Mouse (Mus musculus) c-Kit-negative CD71-positive TER-119-positive erythroid progenitor cells, embryonic 14.5 days (primary cell): Measurements from ENCODE around the gene Usp19.

Source experiments
- DNase-seq: peaks from one replicate; pipeline ENCODE4 v3.0.0-alpha.2; 2013; ENCODE audit warnings: low read depth, low spot score

Usp19 gene

DNA sequence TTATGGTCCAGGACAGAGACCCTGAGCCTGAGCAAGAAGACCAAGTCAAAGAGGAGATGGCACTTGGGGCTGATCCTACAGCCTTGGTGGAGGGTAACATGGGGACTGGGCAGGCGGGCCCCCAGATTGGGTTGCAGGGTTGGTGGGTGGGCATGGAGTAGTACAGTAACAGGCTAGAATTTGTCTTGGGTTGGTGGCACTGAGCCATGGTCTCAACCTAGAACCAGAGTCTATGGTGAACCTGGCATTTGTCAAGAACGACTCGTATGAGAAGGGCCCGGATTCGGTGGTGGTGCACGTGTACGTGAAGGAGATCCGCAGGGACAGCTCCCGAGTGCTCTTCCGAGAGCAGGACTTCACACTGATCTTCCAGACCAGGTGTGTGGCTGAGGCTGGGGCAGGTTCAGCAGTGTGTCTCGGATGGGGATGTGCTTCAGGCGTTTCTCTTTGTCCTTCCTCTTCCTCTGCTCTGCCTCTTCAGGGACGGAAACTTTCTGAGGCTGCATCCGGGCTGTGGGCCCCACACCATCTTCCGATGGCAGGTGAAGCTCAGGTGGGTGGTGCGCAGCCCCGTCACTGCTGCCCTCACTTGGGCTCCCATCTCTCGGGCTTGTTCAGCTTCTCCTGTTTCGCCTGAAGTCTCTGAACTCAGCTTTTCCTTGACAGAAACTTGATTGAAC lies 3.9 kb downstream of the Usp19 start:
- no peak for DNase-seq

GRCm38 (mm10) chr9:108494905-108495304 lies 4.5 kb downstream of the Usp19 start:
- DNase-seq: no peak

DNA sequence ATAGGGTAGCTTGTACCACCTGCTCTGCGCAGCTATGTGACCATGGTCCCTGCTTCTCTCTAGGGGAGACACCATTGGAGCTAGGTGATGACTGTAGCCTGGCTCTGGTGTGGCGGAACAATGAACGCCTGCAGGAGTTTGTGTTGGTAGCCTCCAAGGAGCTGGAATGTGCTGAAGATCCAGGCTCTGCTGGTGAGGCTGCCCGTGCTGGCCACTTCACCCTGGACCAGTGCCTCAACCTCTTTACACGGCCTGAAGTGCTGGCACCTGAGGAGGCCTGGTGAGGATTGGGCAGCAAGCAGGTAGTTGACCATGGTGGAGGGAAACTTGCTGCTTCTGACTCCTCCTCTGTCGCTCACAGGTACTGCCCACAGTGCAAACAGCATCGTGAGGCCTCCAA lies 8.8 kb downstream of the Usp19 start:
- DNase-seq: no peak

DNA sequence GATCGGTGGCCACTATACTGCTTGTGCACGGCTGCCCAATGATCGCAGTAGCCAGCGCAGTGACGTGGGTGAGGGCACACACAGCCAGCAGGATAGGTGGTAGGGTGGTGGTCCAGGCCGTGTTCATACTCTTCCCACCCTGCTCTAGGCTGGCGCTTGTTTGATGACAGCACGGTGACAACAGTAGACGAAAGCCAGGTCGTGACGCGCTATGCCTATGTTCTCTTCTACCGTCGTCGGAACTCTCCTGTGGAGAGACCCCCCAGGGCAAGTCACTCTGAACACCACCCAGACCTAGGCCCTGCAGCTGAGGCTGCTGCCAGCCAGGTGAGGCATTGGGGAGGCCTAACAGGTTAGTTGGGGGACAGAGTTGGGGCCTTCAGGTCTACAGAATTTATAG lies 9.5 kb downstream of the Usp19 start:
- DNase-seq: no peak

GRCm38 (mm10) chr9:108506901-108507300 lies 16.5 kb downstream of the Usp19 start:
- no peak for DNase-seq

DNA sequence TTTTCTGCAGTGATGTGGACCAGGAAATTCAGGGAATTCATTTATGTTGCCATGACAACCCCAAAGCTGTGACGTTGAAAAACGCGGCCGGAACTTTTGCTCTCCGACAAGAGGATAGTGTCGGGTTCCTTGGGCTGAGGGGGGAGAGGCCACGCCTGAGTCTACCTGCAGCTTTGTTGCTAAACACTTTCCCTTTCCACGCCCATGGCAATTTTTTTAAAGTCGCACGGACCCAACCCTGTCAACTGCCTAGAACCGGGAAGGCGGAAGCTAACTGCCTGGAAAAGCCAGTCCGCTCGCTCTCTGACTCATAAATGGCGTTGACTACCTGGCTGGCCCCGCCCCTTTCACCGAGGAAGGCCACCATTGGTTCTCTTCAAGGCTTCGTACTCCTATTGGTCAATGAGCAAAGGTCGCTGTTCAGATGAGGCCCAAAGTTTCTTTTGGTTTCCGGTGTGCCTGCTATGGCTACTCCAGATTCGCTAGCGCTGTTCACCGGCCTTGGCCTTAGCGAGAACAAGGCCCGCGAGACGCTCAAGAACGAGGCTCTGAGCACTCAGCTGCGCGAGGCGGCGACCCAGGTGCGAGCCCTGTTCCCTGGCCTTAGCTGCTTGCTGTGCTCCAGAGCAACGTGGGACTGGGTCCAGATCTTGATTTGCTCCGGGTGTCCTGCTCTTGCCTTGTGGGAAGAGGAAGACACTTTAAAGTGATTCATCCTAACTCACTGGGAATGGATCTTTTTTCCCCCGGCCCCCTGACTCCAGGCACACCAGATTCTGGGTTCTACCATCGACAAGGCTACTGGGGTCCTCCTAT lies 17.4 kb downstream of the Usp19 start, which contains the start of gene Qars:
TSS of gene Qars (plus strand) at position 88 of the 816 bp plus-strand sequence.
- peak; percentile 94 for DNase-seq

DNA sequence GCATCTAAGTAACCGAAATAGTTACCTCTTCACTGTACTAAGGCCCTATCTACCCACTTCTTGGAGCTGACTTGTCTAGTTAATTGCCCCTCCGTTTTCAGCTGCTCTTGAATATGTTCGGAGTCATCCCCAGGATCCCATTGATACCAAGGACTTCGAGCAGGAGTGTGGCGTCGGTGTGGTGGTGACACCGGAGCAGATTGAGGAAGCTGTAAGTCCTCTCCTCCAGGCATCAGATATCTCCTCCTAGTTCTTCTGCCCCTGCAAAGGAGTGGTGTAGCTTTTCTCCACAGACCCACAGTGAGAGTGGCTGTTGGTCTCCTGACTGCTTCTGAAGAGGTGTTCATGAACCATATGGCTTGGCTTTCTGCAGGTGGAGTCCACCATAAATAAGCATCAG lies 18.4 kb downstream of the Usp19 start:
- no peak for DNase-seq

DNA sequence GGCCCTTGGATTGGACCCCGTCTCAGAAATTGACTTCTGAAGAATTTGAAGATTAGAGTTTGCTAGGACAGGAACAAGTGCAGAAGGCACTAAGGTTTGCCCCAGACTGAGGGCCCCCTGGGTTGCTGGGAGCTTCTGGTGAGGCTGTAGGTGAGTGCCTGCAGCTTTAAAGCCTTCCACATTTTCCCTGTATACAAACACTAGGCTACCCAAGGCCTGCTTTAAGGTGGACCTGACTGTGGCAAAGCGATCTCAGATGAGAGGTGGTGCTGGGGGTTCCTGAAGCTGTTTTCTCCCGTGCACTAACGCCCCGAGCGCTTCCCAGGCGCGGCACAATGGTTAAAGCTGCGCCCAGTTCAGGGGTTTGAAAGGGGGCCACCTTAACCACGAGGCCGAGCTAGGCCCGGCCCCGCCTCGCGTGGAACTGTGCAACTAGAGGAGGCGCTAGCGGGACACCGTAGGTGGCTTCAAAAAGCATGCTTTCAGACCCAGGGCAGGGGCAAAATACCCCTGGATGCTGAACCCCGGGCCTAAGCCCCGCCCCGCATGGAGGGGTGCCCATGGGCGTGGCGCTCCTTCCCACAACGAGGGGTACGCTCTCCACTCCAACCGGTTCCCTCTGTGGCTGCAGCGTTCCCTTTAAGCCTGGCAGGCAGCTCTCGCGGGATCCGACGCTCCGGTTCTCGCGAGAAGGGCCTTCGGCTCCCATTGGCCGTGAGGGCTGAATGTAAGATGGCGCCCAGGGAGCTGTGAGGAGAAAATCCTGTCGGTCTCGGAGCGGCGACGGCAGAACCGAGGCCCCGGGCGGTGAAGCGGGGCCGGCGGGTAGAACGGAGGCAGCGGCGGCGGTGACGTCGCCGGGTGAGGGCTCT lies 26.2 kb downstream of the Usp19 start, which contains the start of gene Qrich1:
TSS of gene Qrich1 (plus strand) at position 427 of the 872 bp plus-strand sequence.
- DNase-seq: peak; percentile 95

GRCm38 (mm10) chr9:108517253-108517930 lies 27.0 kb downstream of the Usp19 start:
- peak; percentile 72 for DNase-seq

- no peak for DNase-seq
Observed at GRCm38 (mm10) chr9:108517931-108518332, 27.5 kb downstream of the Usp19 start.

DNA sequence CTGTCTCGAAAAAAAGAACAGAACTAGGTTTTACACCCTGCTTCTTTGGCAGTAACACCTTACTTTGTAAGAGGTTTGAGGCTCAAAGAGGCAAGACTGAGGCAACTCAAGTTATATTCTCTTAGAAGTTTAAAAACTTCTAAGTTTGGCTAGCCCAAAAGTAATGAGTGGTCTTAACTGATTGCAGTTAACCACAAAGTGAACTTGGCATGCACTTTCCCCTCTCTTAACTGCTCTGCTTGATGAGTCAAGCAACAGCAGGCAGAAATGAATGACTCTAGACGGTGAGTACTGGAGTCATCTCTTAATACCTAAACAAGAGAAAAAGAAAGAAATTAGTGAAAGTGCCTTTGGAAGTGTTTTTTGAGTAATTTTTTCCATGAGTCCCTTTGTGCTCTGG lies 31.2 kb downstream of the Usp19 start:
- DNase-seq: no peak

DNA sequence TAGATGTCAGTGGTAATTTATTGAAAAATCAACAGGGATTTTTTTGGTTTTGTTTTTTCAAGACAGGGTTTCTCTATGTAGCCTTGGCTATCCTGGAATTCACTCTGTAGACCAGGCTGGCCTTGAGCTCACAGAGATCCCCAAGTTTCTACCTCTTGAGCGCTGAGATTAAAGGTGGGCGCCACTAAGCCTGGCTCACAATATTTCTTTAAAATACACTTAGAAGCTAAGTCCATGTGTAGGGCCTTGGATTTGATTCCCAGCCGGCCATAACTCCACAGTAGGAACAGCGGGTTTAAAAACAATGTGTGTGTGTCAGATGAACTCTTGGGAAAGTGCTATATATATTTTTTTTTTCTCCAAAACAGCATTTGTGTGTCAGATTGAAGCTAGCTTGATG lies 32.9 kb downstream of the Usp19 start:
- DNase-seq: no peak

GRCm38 (mm10) chr9:108525400-108525799 lies 35.0 kb downstream of the Usp19 start:
- no peak for DNase-seq

DNA sequence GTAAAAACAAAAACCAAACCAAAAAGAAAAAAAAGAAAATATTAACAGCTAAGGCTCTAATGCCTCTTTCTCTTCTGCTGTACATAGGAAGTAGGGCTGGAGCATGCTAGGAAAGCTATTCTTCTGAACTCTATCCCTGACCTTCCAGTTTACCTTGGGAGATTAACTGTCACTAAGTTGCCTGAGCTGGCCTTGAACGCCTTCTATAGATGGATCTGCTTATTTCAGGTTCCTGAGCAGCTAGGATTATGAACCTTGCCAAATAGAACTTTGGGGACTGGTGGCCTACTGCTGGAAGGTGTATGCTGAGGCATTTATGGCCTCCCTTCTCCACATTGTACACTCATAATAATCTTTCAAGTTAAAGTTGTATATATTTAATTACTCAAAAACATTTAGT lies 40.6 kb downstream of the Usp19 start:
- no peak for DNase-seq

DNA sequence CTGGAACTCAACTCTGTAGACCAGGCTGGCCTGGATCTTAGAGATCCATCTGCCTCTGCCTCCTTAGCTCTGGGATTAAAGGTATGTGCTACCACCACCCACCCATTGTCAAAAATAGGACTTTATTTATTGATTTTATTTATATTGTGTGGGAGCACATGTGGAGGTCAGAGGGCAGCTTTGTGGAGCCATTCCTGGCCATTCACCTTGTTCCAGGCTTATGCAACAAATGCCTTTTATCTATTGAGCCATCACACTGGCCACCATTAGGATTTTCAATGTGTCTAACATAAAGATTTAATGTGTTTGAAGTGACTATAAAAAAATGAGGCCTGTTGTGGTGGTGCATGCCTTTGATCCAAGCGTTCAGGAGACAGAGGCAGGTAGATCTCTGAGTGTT lies 41.1 kb downstream of the Usp19 start:
- DNase-seq: no peak

- DNase-seq: no peak
Observed at GRCm38 (mm10) chr9:108540846-108541245, 50.4 kb downstream of the Usp19 start.

GRCm38 (mm10) chr9:108545986-108546385 lies 55.6 kb downstream of the Usp19 start:
- DNase-seq: no peak

GRCm38 (mm10) chr9:108546875-108547274 lies 56.5 kb downstream of the Usp19 start:
- no peak for DNase-seq
